Mouse (Mus musculus) midbrain, postnatal 0 days (tissue): ENCODE results near the gene Sema4f. TPM values are rescaled to one million over a fixed set of nuclear protein-coding genes. Genes with fewer than 3 reads are reported as not detected.

ENCODE experiments used
- ATAC-seq: fragments of 200-750 bp; cut with Nextera tagmentation; 2 replicates; pipeline ENCODE4 v1.8.0; 2017; ENCODE audit warnings: moderate number of reproducible peaks, mild to moderate bottlenecking, moderate TSS enrichment, moderate library complexity; ENCODE audit not compliant: low FRiP score
- DNase-seq: peaks from one replicate; pipeline ENCODE4 v3.0.0-alpha.2; 2015; ENCODE audit warnings: low spot score
- H3K27ac ChIP-seq: fragments of 300-500 bp; sonication (generic); 2 replicates; pipeline ENCODE4 v1.5.1; 2014; ENCODE audit warnings: low read depth, mild to moderate bottlenecking, low read length, mixed read lengths
- H3K27me3 ChIP-seq: fragments of 300-500 bp; sonication (generic); 2 replicates; pipeline ENCODE4 v1.6.1; 2014; ENCODE audit warnings: low read length, control low read depth, mixed read lengths; ENCODE audit not compliant: insufficient read depth
- H3K36me3 ChIP-seq: fragments of 300-500 bp; sonication (generic); 2 replicates; pipeline ENCODE4 v1.6.1; 2014; ENCODE audit warnings: low read length, control low read depth, mixed read lengths; ENCODE audit not compliant: insufficient read depth
- H3K4me1 ChIP-seq: fragments of 300-500 bp; sonication (generic); 2 replicates; pipeline ENCODE4 v1.6.1; 2014; ENCODE audit warnings: mild to moderate bottlenecking, control low read depth, antibody characterized with exemption, low read length, mixed read lengths; ENCODE audit not compliant: insufficient read depth
- H3K4me2 ChIP-seq: fragments of 300-500 bp; sonication (generic); 2 replicates; pipeline ENCODE4 v1.6.1; 2014; ENCODE audit warnings: low read depth, mild to moderate bottlenecking, low read length, mixed read lengths; ENCODE audit not compliant: poor library complexity, severe bottlenecking
- H3K4me3 ChIP-seq: fragments of 300-500 bp; sonication (generic); 2 replicates; pipeline ENCODE4 v1.5.1; 2014; ENCODE audit warnings: low read depth, mild to moderate bottlenecking, low read length, moderate library complexity
- H3K9ac ChIP-seq: fragments of 300-500 bp; sonication (generic); replicated peaks from 2 replicates; pipeline ENCODE4 v1.6.1; 2014; ENCODE audit warnings: mild to moderate bottlenecking, low read length, moderate library complexity, mixed read lengths; ENCODE audit not compliant: poor library complexity, severe bottlenecking
- H3K9me3 ChIP-seq: fragments of 300-500 bp; sonication (generic); 2 replicates; pipeline ENCODE4 v1.6.1; 2016; ENCODE audit warnings: low read length, control low read depth
- CTCF ChIP-seq: IDR thresholded peaks from 2 replicates; pipeline ENCODE4 v1.5.1; 2016; ENCODE audit warnings: antibody characterized with exemption, mild to moderate bottlenecking
- WGBS: fragments of 180-500 bp; shearing (Covaris S2); extraction: QIAGEN DNeasy Blood & Tissue Kit; methylation state at CpG from one replicate; pipeline ENCODE4 v1.1.7; 2014; 5-methylcytosine and 5-hydroxymethylcytosine counted together
- polyA plus RNA-seq: library from polyadenylated mRNA; unstranded; fragments of >200 nt; fragmentation: Nextera tagmentation; extraction: Ambion mirVana; gene quantifications from 2 replicates; pipeline ENCODE4 v1.2.1, GENCODE M21; 2015
- total RNA-seq: library from RNA; depleted of rRNA; stranded (reverse); fragments of >200 nt; gene quantifications from 2 replicates; pipeline ENCODE4 v1.2.3, GENCODE M21; 2014; rRNA removed

Gene Sema4f
- total RNA-seq (15.4 and 15.5 TPM in 2 replicates), polyA plus RNA-seq (16.6 and 16.9 TPM in 2 replicates)

- peak within 1 kb of the TSS; percentile 97 for H3K9ac ChIP-seq
- peak within 1 kb of the TSS; percentile 78 for H3K4me3 ChIP-seq
- peak within 1 kb of the TSS; percentile 78 for H3K27ac ChIP-seq
- H3K27me3 ChIP-seq = no peaks in the 10 kb centered on the region
- H3K4me1 ChIP-seq = no peaks in the 10 kb centered on the region
- ATAC-seq = peak; percentile 99
- peaks cover 14% of the 10 kb centered on the region for H3K36me3 ChIP-seq
- no peaks in the 10 kb centered on the region for H3K9me3 ChIP-seq
- DNase-seq = peak; percentile 94
- peak within 1 kb of the TSS; percentile 64 for H3K4me2 ChIP-seq
- 2% methylated on average over 43 of the region's 44 CpGs for WGBS
- no peak for TF ChIP-seq CTCF
Observed at GRCm38 (mm10) chr6:82939167-82939912, at the start of gene Sema4f. Gene Sema4f (minus strand): TSS chr6:82939769.

- Histone ChIP-seq H3K36me3 (no peaks in the 10 kb centered on the region), H3K27ac (no peak overlapping the region), H3K9ac (no peak overlapping the region), H3K27me3 (no peaks in the 10 kb centered on the region), H3K4me1 (no peaks in the 10 kb centered on the region), H3K4me2 (no peak overlapping the region), H3K9me3 (no peaks in the 10 kb centered on the region), H3K4me3 (no peak overlapping the region)
- ATAC-seq (no peak), DNase-seq (no peak)
- WGBS = 63% methylated on average over 9 of the region's 9 CpGs
- TF ChIP-seq CTCF = no peak
Observed at GRCm38 (mm10) chr6:82987411-82987971, 47.9 kb upstream of the Sema4f start.

- Histone ChIP-seq H3K9ac (no peak overlapping the region), H3K4me2 (no peak overlapping the region), H3K4me1 (no peaks in the 10 kb centered on the region), H3K27ac (no peak overlapping the region), H3K9me3 (no peaks in the 10 kb centered on the region), H3K36me3 (no peaks in the 10 kb centered on the region), H3K4me3 (no peak overlapping the region), H3K27me3 (0 out of 2 replicates have a peak, but pooled peaks cover 8% of the 10 kb centered on the region)
- DNase-seq = peak; percentile 86
- peak; percentile 94 for TF ChIP-seq CTCF
- 9% methylated on average over 5 of the region's 5 CpGs for WGBS
- peak; percentile 90 for ATAC-seq
Observed at GRCm38 (mm10) chr6:82971031-82971430, 31.5 kb upstream of the Sema4f start.

- 80% methylated on average over 6 of the region's 6 CpGs for WGBS
- no peak overlapping the region for H3K9ac ChIP-seq
- no peaks in the 10 kb centered on the region for H3K36me3 ChIP-seq
- no peak overlapping the region for H3K4me3 ChIP-seq
- H3K4me1 ChIP-seq = no peaks in the 10 kb centered on the region
- no peak for TF ChIP-seq CTCF
- 0 out of 2 replicates have a peak, but pooled peaks cover 8% of the 10 kb centered on the region for H3K27me3 ChIP-seq
- no peak for ATAC-seq
- H3K9me3 ChIP-seq = no peaks in the 10 kb centered on the region
- H3K27ac ChIP-seq = no peak overlapping the region
- no peak for DNase-seq
- no peak overlapping the region for H3K4me2 ChIP-seq
Observed at GRCm38 (mm10) chr6:82969249-82970084, 29.9 kb upstream of the Sema4f start.

GRCm38 (mm10) chr6:82961664-82962063 lies 22.1 kb upstream of the Sema4f start:
- Histone ChIP-seq H3K4me1 (no peaks in the 10 kb centered on the region), H3K27ac (no peak overlapping the region), H3K4me2 (no peak overlapping the region), H3K9me3 (no peaks in the 10 kb centered on the region), H3K4me3 (no peak overlapping the region), H3K36me3 (no peaks in the 10 kb centered on the region), H3K27me3 (no peaks in the 10 kb centered on the region), H3K9ac (no peak overlapping the region)
- 89% methylated on average over 1 of the region's 1 CpGs for WGBS
- ATAC-seq (no peak), DNase-seq (no peak)
- TF ChIP-seq CTCF = no peak
